Mouse (Mus musculus): ENCODE results near the gene Xcl1. TPM values are rescaled to one million over a fixed set of nuclear protein-coding genes. Genes with fewer than 3 reads are reported as not detected.
"Not testable (repeated sequence)": the region's sequence is repeated elsewhere in the genome, so short reads cannot be mapped to it uniquely, and the experiment has no call there.

Gene Xcl1
- 0.52 TPM in 1 of 2 replicates, not detected in the other for polyA plus RNA-seq (2015; fragmentation: Nextera tagmentation; extraction: Ambion mirVana)

GRCm38 (mm10) chr1:164935477-164936044 lies at the start of gene Xcl1:
Xcl1 (minus strand) TSS chr1:164935527.
- WGBS, result 54% methylated on average over 9 of the region's 9 CpGs
- no peak for ATAC-seq (ENCODE audit: borderline replicate concordance, extremely low read depth, low FRiP score, low TSS enrichment)
- no peak within 1 kb of the TSS for H3K4me2 ChIP-seq

GRCm38 (mm10) chr1:164984681-164985080 lies 49.4 kb upstream of the Xcl1 start:
- 82% methylated on average over 10 of the region's 10 CpGs for WGBS
- ATAC-seq (ENCODE audit: borderline replicate concordance, extremely low read depth, low FRiP score, low TSS enrichment); H3K9me3 ChIP-seq; H3K9ac ChIP-seq; H3K27me3 ChIP-seq; H3K36me3 ChIP-seq; H3K27ac ChIP-seq; H3K4me1 ChIP-seq; H3K4me2 ChIP-seq; H3K4me3 ChIP-seq: not testable (repeated sequence)

More at GRCm38 (mm10) chr1:164935477-164936044, at the start of gene Xcl1:
- Histone ChIP-seq H3K36me3 (no peaks in the 10 kb centered on the region), H3K4me1 (no peaks in the 10 kb centered on the region), H3K4me3 (no peak within 1 kb of the TSS), H3K27me3 (no peaks in the 10 kb centered on the region), H3K27ac (no peak within 1 kb of the TSS), H3K9me3 (no peaks in the 10 kb centered on the region), H3K9ac (no peak within 1 kb of the TSS)

GRCm38 (mm10) chr1:164977351-164977750 lies 42.0 kb upstream of the Xcl1 start:
- no peak for ATAC-seq (ENCODE audit: borderline replicate concordance, extremely low read depth, low FRiP score, low TSS enrichment)
- Histone ChIP-seq H3K9ac (no peak overlapping the region), H3K4me1 (no peaks in the 10 kb centered on the region), H3K36me3 (no peaks in the 10 kb centered on the region), H3K9me3 (no peaks in the 10 kb centered on the region), H3K4me2 (no peak overlapping the region), H3K27ac (no peak overlapping the region), H3K4me3 (no peak overlapping the region), H3K27me3 (no peaks in the 10 kb centered on the region)

GRCm38 (mm10) chr1:164975729-164976128 lies 40.4 kb upstream of the Xcl1 start:
- H3K4me2 ChIP-seq, result no peak overlapping the region
- H3K27ac ChIP-seq, result no peak overlapping the region
- H3K9ac ChIP-seq, result no peak overlapping the region
- no peaks in the 10 kb centered on the region for H3K36me3 ChIP-seq
- no peaks in the 10 kb centered on the region for H3K27me3 ChIP-seq
- H3K4me3 ChIP-seq, result no peak overlapping the region
- no peak for ATAC-seq (ENCODE audit: borderline replicate concordance, extremely low read depth, low FRiP score, low TSS enrichment)
- WGBS, result 70% methylated on average over 7 of the region's 7 CpGs
- H3K9me3 ChIP-seq, result no peaks in the 10 kb centered on the region
- H3K4me1 ChIP-seq, result no peaks in the 10 kb centered on the region

- Histone ChIP-seq H3K27ac (no peak overlapping the region), H3K9me3 (no peaks in the 10 kb centered on the region), H3K4me3 (no peak overlapping the region), H3K9ac (no peak overlapping the region), H3K4me2 (no peak overlapping the region), H3K36me3 (no peaks in the 10 kb centered on the region), H3K27me3 (no peaks in the 10 kb centered on the region), H3K4me1 (no peaks in the 10 kb centered on the region)
- ATAC-seq (ENCODE audit: borderline replicate concordance, extremely low read depth, low FRiP score, low TSS enrichment), result no peak
- 76% methylated on average over 3 of the region's 3 CpGs for WGBS
Measured at GRCm38 (mm10) chr1:164975276-164975675, 39.9 kb upstream of the Xcl1 start.

GRCm38 (mm10) chr1:164973790-164974189 lies 38.5 kb upstream of the Xcl1 start:
- H3K9ac ChIP-seq, result no peak overlapping the region
- 40% methylated on average over 3 of the region's 3 CpGs for WGBS
- H3K27me3 ChIP-seq, result no peaks in the 10 kb centered on the region
- H3K4me2 ChIP-seq, result no peak overlapping the region
- no peak overlapping the region for H3K4me3 ChIP-seq
- H3K9me3 ChIP-seq, result no peaks in the 10 kb centered on the region
- no peak for ATAC-seq (ENCODE audit: borderline replicate concordance, extremely low read depth, low FRiP score, low TSS enrichment)
- H3K4me1 ChIP-seq, result no peaks in the 10 kb centered on the region
- no peak overlapping the region for H3K27ac ChIP-seq
- no peaks in the 10 kb centered on the region for H3K36me3 ChIP-seq

GRCm38 (mm10) chr1:164973341-164973740 lies 38.0 kb upstream of the Xcl1 start:
- Histone ChIP-seq H3K4me2 (no peak overlapping the region), H3K4me1 (no peaks in the 10 kb centered on the region), H3K27me3 (no peaks in the 10 kb centered on the region), H3K4me3 (no peak overlapping the region), H3K9ac (no peak overlapping the region), H3K27ac (no peak overlapping the region), H3K9me3 (no peaks in the 10 kb centered on the region), H3K36me3 (no peaks in the 10 kb centered on the region)
- ATAC-seq (ENCODE audit: borderline replicate concordance, extremely low read depth, low FRiP score, low TSS enrichment), result no peak
- 77% methylated on average over 1 of the region's 1 CpGs for WGBS

- no peaks in the 10 kb centered on the region for H3K9me3 ChIP-seq
- H3K4me3 ChIP-seq, result no peak overlapping the region
- ATAC-seq (ENCODE audit: borderline replicate concordance, extremely low read depth, low FRiP score, low TSS enrichment), result no peak
- H3K36me3 ChIP-seq, result no peaks in the 10 kb centered on the region
- H3K4me2 ChIP-seq, result no peak overlapping the region
- WGBS, result 57% methylated on average over 5 of the region's 5 CpGs
- no peaks in the 10 kb centered on the region for H3K27me3 ChIP-seq
- H3K27ac ChIP-seq, result no peak overlapping the region
- H3K4me1 ChIP-seq, result no peaks in the 10 kb centered on the region
- no peak overlapping the region for H3K9ac ChIP-seq
Measured at GRCm38 (mm10) chr1:164972744-164973143, 37.4 kb upstream of the Xcl1 start.

- ATAC-seq (ENCODE audit: borderline replicate concordance, extremely low read depth, low FRiP score, low TSS enrichment), result no peak
- Histone ChIP-seq H3K27ac (no peak overlapping the region), H3K4me1 (no peaks in the 10 kb centered on the region), H3K36me3 (no peaks in the 10 kb centered on the region), H3K9me3 (no peaks in the 10 kb centered on the region), H3K9ac (no peak overlapping the region), H3K4me3 (no peak overlapping the region), H3K4me2 (no peak overlapping the region), H3K27me3 (no peaks in the 10 kb centered on the region)
- WGBS, result 35% methylated on average over 8 of the region's 8 CpGs
Measured at GRCm38 (mm10) chr1:164966095-164966698, 30.9 kb upstream of the Xcl1 start.

- no peaks in the 10 kb centered on the region for H3K9me3 ChIP-seq
- no peaks in the 10 kb centered on the region for H3K36me3 ChIP-seq
- H3K4me3 ChIP-seq, result no peak overlapping the region
- no peak overlapping the region for H3K27ac ChIP-seq
- H3K4me2 ChIP-seq, result no peak overlapping the region
- 10% methylated on average over 2 of the region's 2 CpGs for WGBS
- no peaks in the 10 kb centered on the region for H3K4me1 ChIP-seq
- no peak overlapping the region for H3K9ac ChIP-seq
- no peaks in the 10 kb centered on the region for H3K27me3 ChIP-seq
- ATAC-seq (ENCODE audit: borderline replicate concordance, extremely low read depth, low FRiP score, low TSS enrichment), result no peak
Measured at GRCm38 (mm10) chr1:164960610-164961009, 25.3 kb upstream of the Xcl1 start.

- no peaks in the 10 kb centered on the region for H3K9me3 ChIP-seq
- no peak overlapping the region for H3K4me2 ChIP-seq
- no peak overlapping the region for H3K9ac ChIP-seq
- no peaks in the 10 kb centered on the region for H3K36me3 ChIP-seq
- WGBS, result 42% methylated on average over 11 of the region's 11 CpGs
- H3K4me1 ChIP-seq, result no peaks in the 10 kb centered on the region
- H3K27me3 ChIP-seq, result no peaks in the 10 kb centered on the region
- H3K4me3 ChIP-seq, result no peak overlapping the region
- ATAC-seq (ENCODE audit: borderline replicate concordance, extremely low read depth, low FRiP score, low TSS enrichment), result no peak
- H3K27ac ChIP-seq, result no peak overlapping the region
Measured at GRCm38 (mm10) chr1:164959787-164960385, 24.6 kb upstream of the Xcl1 start.

GRCm38 (mm10) chr1:164959160-164959559 lies 23.8 kb upstream of the Xcl1 start:
- no peak for ATAC-seq (ENCODE audit: borderline replicate concordance, extremely low read depth, low FRiP score, low TSS enrichment)
- no peaks in the 10 kb centered on the region for H3K27me3 ChIP-seq
- H3K9me3 ChIP-seq, result no peaks in the 10 kb centered on the region
- no peak overlapping the region for H3K4me2 ChIP-seq
- no peak overlapping the region for H3K4me3 ChIP-seq
- H3K27ac ChIP-seq, result no peak overlapping the region
- WGBS, result 55% methylated on average over 3 of the region's 3 CpGs
- H3K36me3 ChIP-seq, result no peaks in the 10 kb centered on the region
- no peak overlapping the region for H3K9ac ChIP-seq
- no peaks in the 10 kb centered on the region for H3K4me1 ChIP-seq
